Mouse (Mus musculus) CH12F3 (cell line): ENCODE results near the gene Chga.

Source experiments
- in situ Hi-C: fragments of 300-500 bp; cut with MboI; formaldehyde crosslinking; loops from 2 replicates; pipeline ENCODE4 v1.14.3; 2020; ENCODE audit warnings: low sequenced_read_pairs

Gene Chga

DNA sequence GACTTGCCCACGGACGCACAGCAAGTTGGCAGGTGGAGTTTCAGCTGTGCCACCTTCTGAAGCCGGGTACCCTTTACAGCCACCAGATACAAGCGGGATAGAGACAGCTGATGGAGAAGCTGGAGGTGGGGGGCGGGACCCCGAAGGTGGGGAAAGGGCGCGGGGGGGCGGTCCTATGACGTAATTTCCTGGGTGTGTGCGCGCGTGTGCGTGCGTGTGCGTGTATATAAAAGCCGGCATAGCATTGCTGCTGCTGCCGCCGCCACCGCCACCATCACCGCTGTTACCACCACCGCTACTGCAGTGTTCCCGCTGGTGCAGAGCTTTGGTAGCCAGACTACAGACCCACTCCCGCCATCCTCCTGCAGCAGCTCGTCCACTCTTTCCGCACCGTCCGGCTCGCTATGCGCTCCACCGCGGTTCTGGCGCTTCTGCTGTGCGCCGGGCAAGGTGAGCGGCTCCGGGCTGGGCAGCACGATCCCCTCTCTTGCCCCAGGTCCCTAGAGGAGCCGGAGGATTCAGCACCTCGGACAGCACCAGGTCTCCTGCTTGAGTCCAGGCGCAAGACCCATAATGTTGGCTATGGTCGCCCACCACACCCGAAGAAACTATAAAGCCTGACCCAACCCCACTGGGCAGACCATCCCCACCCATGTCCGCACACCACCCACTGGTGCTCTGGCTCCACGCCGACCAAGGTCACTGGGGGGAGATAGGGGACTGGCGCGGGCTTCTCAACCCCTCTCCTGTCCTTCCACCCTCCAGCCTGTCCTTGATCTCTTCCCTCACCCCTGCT, at the start of gene Chga:
Chga (plus strand) TSS at position 249 of the 796 bp plus-strand sequence.
- in situ Hi-C loops, result no loop called here

DNA sequence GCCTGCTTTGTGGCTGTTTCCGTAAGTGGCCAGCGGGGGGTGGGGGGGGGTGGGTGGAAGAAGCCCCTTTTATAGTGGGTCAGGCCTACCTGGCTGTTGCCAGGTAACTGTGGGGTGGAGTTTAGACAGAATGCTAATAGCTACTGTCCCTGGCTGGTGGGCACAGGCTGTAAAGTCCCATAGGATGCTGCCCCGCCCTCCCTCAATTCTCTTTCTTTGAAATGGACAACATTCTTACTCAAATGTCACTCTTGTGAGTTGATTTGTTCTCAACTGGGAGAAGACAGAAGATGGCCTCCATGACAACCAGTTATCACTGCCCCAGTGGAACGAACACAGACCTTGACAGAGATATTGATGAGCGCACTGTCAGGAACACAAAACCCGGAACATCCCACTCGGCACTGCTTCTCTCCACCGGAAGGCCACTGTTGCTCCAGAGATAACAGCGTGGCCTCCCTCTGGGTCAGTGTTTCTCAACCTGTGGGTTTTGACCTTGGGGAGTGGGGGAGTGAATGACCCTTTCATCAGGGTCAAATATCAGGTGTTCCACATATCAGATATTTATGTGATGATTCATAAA, 49.5 kb upstream of the Chga start:
- in situ Hi-C loops, result loop anchor here (10.0 kb wide), 1 partner anchor 220 kb away; no protein-coding TSS in a partner anchor

DNA sequence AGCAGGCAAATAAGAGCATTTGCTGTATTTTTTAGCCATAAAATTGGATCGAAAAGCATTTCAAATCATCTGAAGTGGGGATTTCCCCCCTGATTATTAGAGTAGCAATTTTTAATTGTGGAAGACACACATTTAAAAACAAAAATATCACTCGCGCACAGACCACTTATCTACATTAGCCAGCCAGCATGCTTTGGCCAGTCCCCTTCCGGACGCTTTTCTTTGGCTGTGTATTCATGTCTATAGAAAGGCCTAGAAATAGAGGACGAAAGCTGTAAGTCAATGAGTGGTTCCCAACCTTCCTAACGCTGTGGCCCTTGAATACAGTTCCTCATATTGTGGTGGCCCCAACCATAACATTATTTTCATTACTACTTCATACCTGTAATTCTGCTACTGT, 48.8 kb upstream of the Chga start:
- in situ Hi-C loops, result loop anchor here (10.0 kb wide), 1 partner anchor 219 kb away; no protein-coding TSS in a partner anchor

DNA sequence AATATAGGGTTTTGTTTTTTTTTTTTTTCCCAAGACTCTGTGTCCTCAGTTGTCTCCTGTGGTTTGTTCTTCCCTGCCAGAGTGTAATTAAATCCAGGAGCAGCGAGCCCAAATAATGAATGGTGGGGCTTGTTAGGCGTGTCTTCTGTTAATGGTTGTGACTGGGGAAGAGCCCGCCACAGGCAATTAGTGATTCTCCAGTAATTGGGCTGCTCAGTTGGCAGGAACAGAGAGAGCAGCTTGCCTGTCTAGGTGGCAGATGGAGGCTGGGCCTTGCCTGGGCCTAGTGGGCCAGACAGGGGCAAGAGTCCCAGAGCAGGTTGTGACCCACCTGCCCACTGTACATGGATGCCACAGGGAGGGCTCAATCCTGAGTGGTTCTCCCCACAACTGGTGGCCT, 43.4 kb upstream of the Chga start:
- in situ Hi-C loops, result no loop called here

DNA sequence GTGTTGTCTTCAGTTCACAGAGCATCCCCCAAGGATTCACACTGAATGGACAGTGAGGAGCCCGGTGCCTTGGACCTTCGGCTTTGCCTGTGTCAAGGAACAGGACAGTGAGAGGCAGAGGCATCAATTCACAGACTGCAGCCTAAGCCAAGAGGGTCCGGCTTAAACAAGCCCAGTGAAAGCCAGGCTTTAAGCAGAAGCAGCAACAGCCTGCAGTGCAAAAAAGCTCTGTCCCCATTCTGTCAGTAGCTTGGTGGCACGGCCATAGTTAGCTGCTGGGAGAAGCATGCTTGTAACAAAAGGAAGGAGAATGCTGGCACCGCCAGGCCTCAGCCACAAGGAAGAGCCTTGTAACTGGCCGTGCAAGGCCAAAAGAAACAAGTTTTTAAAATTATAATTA, 40.6 kb upstream of the Chga start:
- in situ Hi-C loops, result no loop called here

DNA sequence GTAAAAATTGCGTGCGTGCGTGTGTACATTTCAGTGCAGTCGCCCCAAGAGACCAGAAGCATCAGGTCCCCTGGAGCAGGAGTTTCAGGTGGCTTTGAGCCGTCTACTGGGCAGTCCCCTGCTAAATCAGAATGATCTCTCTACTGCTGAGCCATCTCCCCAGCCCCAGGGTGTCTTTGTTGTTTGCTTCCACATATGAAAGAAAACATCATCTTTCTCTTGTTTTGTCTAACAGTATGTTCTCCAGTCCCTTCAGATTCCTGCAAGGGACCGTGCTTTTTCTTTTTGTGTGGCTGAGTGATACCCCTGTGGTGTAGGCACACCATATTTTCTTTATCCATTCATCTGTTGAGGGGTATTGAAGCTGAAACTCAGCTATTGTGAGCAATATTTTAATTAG, 40.0 kb upstream of the Chga start:
- in situ Hi-C loops, result no loop called here

DNA sequence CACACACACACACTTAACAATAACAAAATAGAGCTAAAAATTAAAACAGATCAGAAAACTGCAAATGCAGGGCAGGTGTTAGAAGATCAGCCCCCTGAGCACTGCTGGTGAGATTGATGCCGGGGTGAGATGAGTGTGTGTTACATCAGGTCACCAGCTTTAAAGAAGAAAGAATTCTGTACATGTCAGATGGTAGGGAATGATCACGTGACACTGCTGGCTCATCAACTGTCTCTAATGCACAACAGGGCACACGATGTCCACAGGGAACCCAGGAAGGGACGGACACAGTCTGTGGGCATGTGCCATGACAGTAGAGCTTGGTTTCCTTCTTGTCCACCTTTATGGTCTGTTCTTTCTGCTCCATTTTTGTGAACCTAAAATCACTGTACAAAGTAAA, 38.6 kb upstream of the Chga start:
- in situ Hi-C loops, result no loop called here

DNA sequence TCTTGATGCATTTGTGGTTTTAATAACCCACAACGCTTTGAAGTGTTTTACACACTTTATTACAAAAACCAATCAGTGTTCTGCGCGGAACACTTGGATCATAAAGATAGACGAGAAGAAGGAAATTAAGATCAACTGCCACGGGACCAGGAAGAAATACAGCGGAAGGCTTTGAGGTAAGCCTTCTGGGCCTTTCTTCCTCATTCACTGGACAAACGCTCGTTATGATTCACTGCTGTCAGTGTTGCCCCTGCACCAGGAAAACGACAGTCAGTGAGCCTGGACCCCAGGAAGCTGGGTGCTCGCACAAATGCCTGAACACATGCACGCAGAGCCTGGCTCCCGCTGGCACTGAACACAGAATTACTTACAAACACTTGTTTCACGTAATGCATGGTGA, 37.1 kb upstream of the Chga start:
- in situ Hi-C loops, result no loop called here

DNA sequence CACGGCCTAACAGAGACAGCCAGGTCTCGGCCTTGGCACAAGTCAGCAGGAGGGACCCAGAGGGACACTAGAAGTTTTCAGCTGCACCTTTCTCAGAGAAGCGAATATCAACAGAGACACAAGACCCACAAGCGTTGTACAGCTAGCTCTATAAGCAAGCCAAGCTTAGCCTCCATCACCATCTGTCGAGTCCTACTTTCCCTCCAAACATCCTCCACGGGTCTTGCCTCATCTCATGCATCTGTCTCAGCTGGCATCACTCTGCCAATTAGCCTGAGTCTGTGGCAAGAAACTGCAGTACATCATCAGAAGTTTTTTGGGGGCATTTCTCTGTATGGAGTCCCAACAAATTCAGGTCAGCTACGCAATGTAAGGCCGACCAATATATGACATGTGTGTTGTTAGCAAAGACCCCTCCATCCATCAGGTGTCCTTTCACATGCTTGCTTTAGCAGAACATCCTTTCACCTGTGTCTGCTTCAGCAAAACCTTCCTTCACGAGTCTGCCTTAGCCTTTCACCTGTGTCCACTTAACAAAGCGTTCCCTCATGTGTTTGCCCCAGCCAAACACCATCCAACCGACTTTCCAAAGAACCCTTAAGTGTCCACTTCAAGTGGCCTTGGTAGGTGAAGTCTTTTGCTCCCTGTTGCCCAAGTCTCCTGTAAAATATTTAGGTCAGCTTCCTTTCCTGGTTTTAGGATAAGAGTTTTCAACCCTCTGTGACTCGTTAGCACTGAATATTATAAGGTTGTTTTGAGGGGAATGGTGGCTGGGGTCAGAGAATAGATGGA, 34.6 kb upstream of the Chga start:
- in situ Hi-C loops, result no loop called here

DNA sequence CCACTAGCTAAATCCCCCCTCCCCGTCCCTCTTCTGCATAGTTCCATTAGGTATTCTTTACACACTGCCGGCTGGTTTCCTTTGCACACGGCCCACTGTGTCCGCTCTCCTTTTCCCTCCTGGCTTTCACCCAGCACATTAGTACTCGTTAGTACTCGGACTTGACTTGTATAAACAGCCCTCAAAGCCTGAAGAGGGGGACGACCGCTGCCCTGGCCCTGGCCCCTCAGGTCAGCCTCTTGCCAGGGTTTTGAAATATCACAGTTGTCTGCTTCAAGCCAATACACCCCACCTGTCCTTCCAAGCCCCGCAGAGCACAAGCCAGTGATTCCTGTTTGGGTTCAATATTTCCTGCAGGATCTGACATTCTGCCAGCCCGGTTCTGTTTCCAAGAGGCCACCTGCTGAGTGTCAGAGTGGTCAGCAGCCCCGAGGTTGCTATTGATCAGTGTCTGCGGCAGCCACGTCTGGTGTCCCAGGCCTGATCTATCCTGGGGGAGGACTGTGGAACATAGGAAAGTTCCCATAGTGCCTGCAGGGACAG, 32.9 kb upstream of the Chga start:
- in situ Hi-C loops, result no loop called here

DNA sequence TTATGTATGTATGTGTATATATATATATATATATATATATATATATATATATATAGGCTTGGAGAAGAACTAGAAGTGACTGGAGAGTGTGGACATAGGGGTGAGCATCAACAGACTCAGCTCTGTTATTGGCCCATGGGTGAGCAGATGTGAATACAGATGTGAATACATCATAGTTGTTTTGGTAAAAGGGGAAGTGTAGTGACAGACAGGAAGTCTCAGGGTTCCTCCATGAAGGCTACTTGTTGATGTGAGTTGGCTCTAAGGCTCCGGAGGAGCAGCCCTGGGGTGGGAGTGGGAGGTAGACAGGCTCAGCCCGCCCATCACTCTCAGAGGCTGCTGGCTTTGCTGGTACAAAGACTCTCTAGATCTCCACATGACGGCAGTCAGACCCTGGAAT, 30.6 kb upstream of the Chga start:
- in situ Hi-C loops, result no loop called here

DNA sequence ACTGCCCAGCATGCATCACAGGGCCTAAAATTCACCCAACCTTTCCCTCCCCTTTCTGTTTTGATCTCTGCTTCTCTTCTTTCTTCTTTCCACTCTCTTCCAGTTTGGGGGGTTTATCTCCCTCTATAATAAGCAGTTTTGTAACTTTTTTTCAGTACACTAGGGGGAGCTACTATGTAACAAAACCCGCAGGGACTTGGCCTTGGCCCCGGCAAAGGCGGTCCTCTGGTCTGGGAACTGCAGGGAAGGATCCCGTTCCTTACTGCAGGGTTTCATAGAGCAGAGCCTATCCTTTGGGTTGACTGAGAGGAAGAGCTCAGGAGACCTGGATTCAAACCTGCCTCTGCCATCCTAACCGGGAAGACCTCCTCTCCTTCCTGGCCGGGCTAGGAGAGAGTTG, 30.0 kb upstream of the Chga start:
- in situ Hi-C loops, result no loop called here

DNA sequence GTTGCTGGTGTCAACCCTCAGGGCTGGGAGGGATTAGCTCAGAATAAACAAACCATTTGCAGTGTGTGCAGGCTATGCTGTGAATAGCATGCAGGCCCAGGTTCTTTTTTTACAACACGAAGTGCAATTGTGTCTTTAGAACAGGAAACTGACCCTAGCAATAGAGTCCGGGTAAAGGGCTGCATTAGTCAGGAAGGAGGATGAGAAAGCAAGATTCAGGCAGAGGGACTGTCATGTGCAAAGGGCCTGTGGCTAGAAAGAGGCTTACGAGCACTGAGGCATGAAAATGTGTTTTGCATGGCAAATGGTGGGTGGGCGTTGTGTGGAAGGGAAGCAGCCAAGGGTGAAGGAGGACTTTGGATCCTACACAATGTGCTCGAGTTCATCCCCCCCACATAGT, 26.8 kb upstream of the Chga start:
- in situ Hi-C loops, result no loop called here

DNA sequence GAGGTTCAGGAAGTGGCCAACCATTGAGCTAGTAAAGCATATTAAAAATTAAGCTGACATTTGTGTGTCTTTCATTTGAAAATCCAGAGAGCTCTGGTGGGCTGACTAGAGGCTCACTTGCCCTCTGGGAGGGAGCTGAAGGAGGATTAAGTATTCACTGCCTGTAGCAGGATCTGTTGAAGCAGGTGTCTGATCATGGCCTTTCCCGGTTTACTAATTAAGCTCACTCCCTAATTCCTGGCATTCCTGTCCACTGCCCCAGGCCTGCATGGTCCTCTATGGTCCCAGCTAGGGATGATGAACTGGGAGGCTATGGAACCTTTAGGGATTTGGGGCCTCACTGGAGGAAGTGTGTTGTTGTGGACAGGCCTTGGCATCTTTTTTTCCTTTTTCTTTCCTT, 19.0 kb upstream of the Chga start:
- in situ Hi-C loops, result no loop called here

DNA sequence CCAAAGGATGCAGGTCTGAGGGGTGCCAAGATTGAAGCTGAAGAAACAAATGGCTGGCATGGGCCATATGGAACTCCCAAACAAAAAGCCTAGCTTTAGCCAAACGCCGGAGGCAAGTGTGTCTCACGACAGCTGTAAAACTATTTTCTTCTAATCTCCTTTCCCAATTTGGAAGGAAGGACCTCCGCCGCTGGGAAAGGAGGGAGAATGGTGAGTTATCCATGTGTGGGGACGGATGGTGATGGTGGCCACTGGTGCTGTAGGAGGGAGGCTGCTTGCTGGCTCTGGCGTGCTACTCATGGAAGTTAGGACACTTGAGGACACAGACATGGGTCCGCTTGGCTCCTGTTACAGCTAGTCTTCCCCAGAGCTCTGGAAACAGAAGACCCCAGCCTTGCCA, 14.5 kb upstream of the Chga start:
- in situ Hi-C loops, result no loop called here

DNA sequence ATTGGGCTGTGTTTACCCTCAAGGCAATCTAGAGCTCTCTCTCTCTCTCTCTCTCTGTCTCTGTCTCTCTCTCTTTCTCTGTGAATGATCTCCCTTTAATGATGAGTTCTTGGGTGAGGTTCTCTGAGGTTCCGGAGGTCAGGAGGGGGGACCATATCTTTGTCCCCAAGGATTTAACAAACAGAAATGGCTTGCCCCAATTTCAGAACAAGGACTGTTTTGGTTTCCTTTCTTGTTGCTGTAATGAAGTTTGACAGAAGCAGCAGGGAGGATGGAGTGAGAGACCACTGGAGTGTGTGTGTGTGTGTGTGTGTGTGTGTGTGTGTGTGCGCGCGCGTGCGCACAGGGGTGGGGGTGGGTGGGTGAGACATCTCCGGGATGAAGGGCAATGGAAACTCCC, 13.6 kb upstream of the Chga start:
- in situ Hi-C loops, result no loop called here

DNA sequence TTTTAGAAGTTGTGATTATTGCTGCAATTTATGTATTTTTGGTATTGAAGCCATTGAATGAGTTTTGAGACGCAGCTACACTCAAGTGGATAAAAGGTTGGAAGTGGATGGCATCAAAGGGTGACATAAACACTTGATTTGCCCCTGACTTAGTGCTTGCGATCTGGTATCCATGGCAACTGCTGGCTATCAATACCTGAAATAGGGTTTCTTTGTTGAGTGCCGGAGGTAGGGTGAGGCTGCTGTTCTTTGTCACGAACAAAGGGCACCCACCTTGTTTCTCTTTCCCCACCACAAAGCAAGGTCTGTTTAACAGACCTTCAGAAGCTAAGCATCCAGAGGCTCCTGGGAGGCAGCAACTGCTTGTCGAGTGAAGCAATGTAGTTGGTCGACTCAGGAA, 9.6 kb upstream of the Chga start:
- in situ Hi-C loops, result no loop called here

DNA sequence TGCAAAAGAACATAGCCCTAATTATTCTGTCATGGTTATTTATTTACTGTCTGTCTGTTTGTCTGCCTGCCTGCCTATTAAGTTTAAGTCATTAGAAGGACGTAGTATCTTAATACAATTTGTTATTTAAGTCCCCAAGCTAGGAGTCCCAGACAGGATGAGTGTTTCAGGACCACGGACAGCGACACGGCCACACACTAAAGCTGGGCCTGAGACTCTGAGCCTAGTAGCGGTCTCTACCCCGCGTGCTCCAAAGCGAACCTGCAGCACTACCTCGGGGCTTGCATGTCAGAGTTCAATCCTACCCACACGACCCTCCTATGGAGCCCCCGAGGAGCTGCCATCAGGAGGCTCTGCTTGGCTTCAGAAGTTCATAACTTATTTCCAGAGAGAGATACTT, 4.2 kb upstream of the Chga start:
- in situ Hi-C loops, result no loop called here

DNA sequence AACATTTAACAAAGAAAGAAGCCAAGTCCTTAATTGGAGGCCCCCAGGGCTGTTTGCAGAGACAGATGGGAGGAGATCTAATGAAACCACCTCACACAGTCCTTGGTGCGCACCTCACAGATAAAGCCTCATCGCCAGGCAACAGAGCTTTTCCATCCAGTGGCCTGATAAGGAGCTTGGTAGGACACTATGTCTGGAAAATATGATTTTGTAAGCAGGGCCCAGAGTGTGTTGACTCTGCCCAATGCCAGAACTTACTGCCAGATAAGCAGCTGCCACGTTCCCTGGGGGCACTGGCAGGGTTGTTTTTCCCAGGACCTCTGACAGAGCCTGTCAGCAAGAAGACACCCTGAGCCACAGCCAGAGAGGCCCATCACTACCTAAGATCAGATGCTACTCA, 3.6 kb upstream of the Chga start:
- in situ Hi-C loops, result no loop called here

DNA sequence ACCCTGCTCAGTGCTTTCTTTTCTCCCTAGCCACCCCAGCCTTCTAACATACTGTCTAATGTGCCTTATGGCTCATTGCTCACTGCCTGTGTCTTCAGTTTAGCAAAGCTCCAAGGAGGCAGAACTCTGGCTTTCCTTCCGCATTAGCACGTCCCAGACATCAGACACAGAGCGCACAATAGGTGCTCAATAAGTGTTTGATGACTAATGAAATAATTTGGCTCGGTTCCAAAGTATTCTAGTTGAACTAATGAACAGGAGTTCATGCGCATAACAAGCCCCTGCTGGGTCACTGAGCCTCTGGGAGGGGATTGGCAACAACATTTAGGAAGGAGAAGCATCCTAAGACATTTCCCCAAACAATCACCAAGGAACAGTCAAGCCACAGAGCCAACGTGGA, 2.8 kb upstream of the Chga start:
- in situ Hi-C loops, result no loop called here

DNA sequence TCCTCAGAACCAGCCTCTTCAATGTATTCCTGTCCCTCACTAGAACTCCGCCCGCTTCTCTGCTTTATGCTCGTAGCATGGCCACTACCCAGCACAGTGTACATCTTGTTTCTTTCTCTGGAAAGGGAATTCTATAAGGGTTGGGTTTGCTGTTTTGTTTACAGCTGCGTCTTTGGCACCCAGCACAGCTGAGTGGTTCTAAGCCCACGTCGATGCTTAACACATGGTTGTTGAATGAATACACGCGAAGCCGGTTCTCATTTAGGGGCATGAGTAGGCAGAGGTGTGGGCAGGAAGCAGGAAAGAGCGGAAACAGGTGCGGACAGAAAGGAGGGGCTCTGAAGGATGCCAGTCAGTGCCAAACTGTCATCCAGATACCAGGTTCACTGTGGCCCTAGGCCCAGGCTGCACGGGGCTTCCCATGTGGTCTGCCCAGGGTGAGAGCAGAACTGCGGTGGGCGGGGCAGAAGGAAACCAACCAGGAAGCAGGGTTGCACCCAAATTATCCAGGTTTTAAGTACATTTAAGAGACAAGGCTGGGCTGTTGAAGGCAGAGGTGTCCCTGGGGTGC, 979 bp upstream of the Chga start:
- in situ Hi-C loops, result no loop called here
